Comparison of ENCODE assay signal across 15 mouse cellular contexts in the genomic region with DNA sequence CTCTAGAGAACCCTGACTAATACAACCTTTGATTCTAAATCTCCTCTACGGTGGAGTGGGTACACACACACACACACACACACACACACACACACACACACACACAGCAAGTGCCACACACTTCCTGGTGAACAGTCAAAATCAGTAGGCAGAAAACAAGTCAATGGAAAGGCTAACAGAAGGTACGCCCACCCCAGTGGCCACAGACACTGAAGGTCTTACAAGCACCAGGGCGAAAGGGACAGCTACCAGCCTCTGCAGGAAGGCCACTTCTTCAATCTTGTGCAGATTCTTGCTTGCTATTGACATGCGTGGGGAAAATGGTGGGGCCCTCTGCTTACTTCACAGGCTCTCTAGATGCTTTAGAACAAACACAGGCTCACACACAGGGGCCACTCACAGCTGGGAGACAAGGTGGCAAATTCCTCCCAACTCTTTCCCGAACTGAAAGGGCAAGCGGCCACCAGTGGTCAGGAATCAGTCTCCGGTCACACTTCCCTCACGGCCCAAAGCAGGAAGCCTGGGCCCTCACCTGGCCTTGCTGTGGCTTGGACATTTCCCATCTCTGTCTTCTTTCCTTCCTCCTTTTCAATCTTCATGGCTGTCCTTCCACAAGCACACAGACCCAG. TPM values are rescaled to one million over a fixed set of nuclear protein-coding genes. Genes with fewer than 3 reads are reported as not detected.
DNase-seq lines count a peak whose midpoint lies in the region; ATAC-seq and TF ChIP-seq lines count a peak whose summit lies in the region.
"Had no signal": no experiment of that assay in that cellular context is flagged by ENCODE, and none has a peak within 500 bp of the region (broad histone marks: within the 10 kb centered on the region; RNA-seq: fewer than 3 reads in every experiment).

No protein-coding gene starts in this region.

- peak; percentile 91 for DNase-seq in heart, adult 11 months
- DNase-seq in heart, adult 18-20 months, result no peak
- DNase-seq in CD4-positive helper T cell, adult 2 months (ENCODE audit: low read depth, low spot score), result peak; percentile 62
- DNase-seq in liver, postnatal 0 days, result no peak
- DNase-seq in frontal cortex, adult 2 months (ENCODE audit: extremely low spot score in 1 of 2, low spot score in 1 of 2), result no peak
- no peak for DNase-seq in adrenal gland, postnatal 36 days
- DNase-seq: adrenal gland, postnatal 25 days; forebrain, postnatal 0 days; gastrocnemius, postnatal 10 days; lung, postnatal 36 days; midbrain, embryonic 14.5 days had no signal

- no peak for TF ChIP-seq EP300 in liver, postnatal 0 days (IDR thresholded peaks at IDR 0.05; ENCODE audit: low read depth)

- no peaks in the 10 kb centered on the region for H3K9me3 ChIP-seq in liver, postnatal 0 days (ENCODE audit: low read length)

- WGBS in liver, postnatal 0 days (ENCODE audit: insufficient replicate concordance), result 46% methylated on average over 8 of the region's 8 CpGs

- H3K27me3 ChIP-seq in liver, postnatal 0 days (ENCODE audit: insufficient read depth, low read length), result no peaks in the 10 kb centered on the region

- ATAC-seq in granulocyte monocyte progenitor cell, adult 5-6 weeks (replicated peaks; ENCODE audit: poor library complexity, severe bottlenecking), result peak; percentile 30
- ATAC-seq in liver, postnatal 0 days, result no peak
- no peak for ATAC-seq in megakaryocyte-erythroid progenitor cell, adult 5-6 weeks (replicated peaks; ENCODE audit: low FRiP score, low TSS enrichment, poor library complexity, severe bottlenecking)
- ATAC-seq: forebrain, postnatal 0 days; intestine, embryonic 16.5 days had no signal

- H3K4me1 ChIP-seq in liver, postnatal 0 days (ENCODE audit: insufficient read depth), result peaks cover 36% of the 10 kb centered on the region

- 0 out of 2 replicates have a peak overlapping the region, but pooled peaks have one; percentile 16 for H3K27ac ChIP-seq in liver, postnatal 0 days (ENCODE audit: low read depth)

- H3K36me3 ChIP-seq in liver, postnatal 0 days (replicated peaks; ENCODE audit: insufficient read depth, low read length), result no peaks in the 10 kb centered on the region

- no peak overlapping the region for H3K4me3 ChIP-seq in liver, postnatal 0 days (ENCODE audit: low read depth, low read length)

- no peak for TF ChIP-seq CTCF in liver, postnatal 0 days (IDR thresholded peaks at IDR 0.05; ENCODE audit: low read depth)

- H3K4me2 ChIP-seq in liver, postnatal 0 days (ENCODE audit: low read depth, low read length), result peak overlapping the region; percentile 53
- H3K4me2 ChIP-seq: heart, embryonic 11.5 days had no signal

- H3K9ac ChIP-seq in liver, postnatal 0 days (replicated peaks), result peak overlapping the region; percentile 31; the same call in 1 of the 2 replicates
- H3K9ac ChIP-seq: forebrain, postnatal 0 days had no signal

RNA-seq across cellular contexts. Expression of a gene that starts 10.9 kb away (rescaled TPM):
- 100 to 1,000 TPM in 1 of 2 experiments, 10 to 100 TPM in 1; 83.8 to 111 TPM for total RNA-seq in heart, adult 18-20 months (2021)
- total RNA-seq in granulocyte monocyte progenitor cell, adult 5-6 weeks (2014; fragmentation: Nextera tagmentation), result 50.7 and 56.1 TPM in 2 replicates
- 27.2 and 29.8 TPM in 2 replicates for total RNA-seq in granulocyte monocyte progenitor cell, adult 5-6 weeks (2017)
- 349 and 355 TPM in 2 replicates for polyA plus RNA-seq in liver, postnatal 0 days (2015; fragmentation: Nextera tagmentation; extraction: Ambion mirVana)
- 56.0 and 67.3 TPM in 2 replicates for polyA plus RNA-seq in frontal cortex, adult 2 months (2012; rRNA removed)
- total RNA-seq in megakaryocyte-erythroid progenitor cell, adult 5-6 weeks (2014; fragmentation: Nextera tagmentation), result 112 and 193 TPM in 2 replicates
- total RNA-seq in megakaryocyte-erythroid progenitor cell, adult 5-6 weeks (2017), result 59.2 and 86.9 TPM in 2 replicates
- 100 to 1,000 TPM; 159 to 254 TPM for total RNA-seq in adrenal gland, postnatal 36 days (2021)

RNA-seq across cellular contexts. Expression of a gene that starts 11.9 kb away (rescaled TPM):
- 1 to 10 TPM; 7.9 to 8.3 TPM for total RNA-seq in heart, adult 18-20 months (2021)
- total RNA-seq in granulocyte monocyte progenitor cell, adult 5-6 weeks (2014; fragmentation: Nextera tagmentation), result 13.4 and 20.1 TPM in 2 replicates
- total RNA-seq in granulocyte monocyte progenitor cell, adult 5-6 weeks (2017), result 20.3 and 22.4 TPM in 2 replicates
- 1.3 and 2.3 TPM in 2 replicates for polyA plus RNA-seq in liver, postnatal 0 days (2015; fragmentation: Nextera tagmentation; extraction: Ambion mirVana)
- 0.76 and 0.92 TPM in 2 replicates for polyA plus RNA-seq in frontal cortex, adult 2 months (2012; rRNA removed)
- 10.9 and 15.7 TPM in 2 replicates for total RNA-seq in megakaryocyte-erythroid progenitor cell, adult 5-6 weeks (2014; fragmentation: Nextera tagmentation)
- total RNA-seq in megakaryocyte-erythroid progenitor cell, adult 5-6 weeks (2017), result 9.1 and 9.7 TPM in 2 replicates
- 10 to 100 TPM; 16.5 to 18.2 TPM for total RNA-seq in adrenal gland, postnatal 36 days (2021)

Comparison
In these comparisons a context has a peak if more than half of its experiments do, and no peak if none do; other contexts are left out.
1. DNase-seq: peak in heart, adult 11 months (single experiment) and CD4-positive helper T cell, adult 2 months (single experiment); none in heart, adult 18-20 months (0 of 2), liver, postnatal 0 days (single experiment), frontal cortex, adult 2 months (0 of 2) and adrenal gland, postnatal 36 days (0 of 2).